Mouse (Mus musculus) MEL (cell line): ENCODE data around the gene 1700022I11Rik. TPM values are rescaled to one million over a fixed set of nuclear protein-coding genes. Genes with fewer than 3 reads are reported as not detected.

Source experiments
- DNase-seq: peaks from one replicate; pipeline ENCODE4 v3.0.0; 2011; ENCODE audit warnings: low read depth, low spot score
- H3K27ac ChIP-seq: 2 replicates; pipeline ENCODE4 v1.5.1; 2012; ENCODE audit warnings: low read depth, mild to moderate bottlenecking, control low read depth, low read length, moderate library complexity; ENCODE audit not compliant: control insufficient read depth
- H3K27me3 ChIP-seq, 2 experiments: fragments of 150-350 bp in 1 of 2; sonication (generic) in 1 of 2; 2 replicates each; pipeline ENCODE4 v1.6.1; 2012; ENCODE audit warnings: low read length in 2 of 2, mild to moderate bottlenecking in 2 of 2, improper control_type of control experiment in 1 of 2, moderate library complexity in 1 of 2; ENCODE audit not compliant: insufficient read depth in 2 of 2, control insufficient read depth in 1 of 2
- H3K36me3 ChIP-seq, 2 experiments: 2 replicates each; pipeline ENCODE4 v1.6.1; 2012 to 2014; ENCODE audit warnings: low read length in 2 of 2, improper control_type of control experiment in 1 of 2, inconsistent platforms in 1 of 2, mild to moderate bottlenecking in 1 of 2; ENCODE audit not compliant: insufficient read depth in 2 of 2, control insufficient read depth in 1 of 2
- H3K4me1 ChIP-seq, 2 experiments: fragments of 150-350 bp in 1 of 2; sonication (generic) in 1 of 2; 2 replicates each; pipeline ENCODE4 v1.6.1; 2012; ENCODE audit warnings: low read length in 2 of 2, improper control_type of control experiment in 1 of 2, mild to moderate bottlenecking in 1 of 2; ENCODE audit not compliant: insufficient read depth in 2 of 2, control insufficient read depth in 1 of 2
- H3K4me3 ChIP-seq, 2 experiments: fragments of 150-350 bp in 1 of 2; sonication (generic) in 1 of 2; 2 replicates each; pipeline ENCODE4 v1.5.1; 2012; ENCODE audit warnings: low read depth in 2 of 2, low read length in 2 of 2, mild to moderate bottlenecking in 2 of 2, moderate library complexity in 2 of 2, control low read depth in 1 of 2, improper control_type of control experiment in 1 of 2; ENCODE audit not compliant: control insufficient read depth in 1 of 2, insufficient read depth in 1 of 2
- H3K79me2 ChIP-seq: 2 replicates; pipeline ENCODE4 v1.6.1; 2012; ENCODE audit warnings: mild to moderate bottlenecking, low read length, moderate library complexity; ENCODE audit not compliant: control insufficient read depth, poor library complexity, insufficient read depth
- H3K9ac ChIP-seq: 2 replicates; pipeline ENCODE4 v1.6.1; 2012; ENCODE audit warnings: low read depth, mild to moderate bottlenecking, control low read depth, low read length, moderate library complexity; ENCODE audit not compliant: control insufficient read depth, poor library complexity, severe bottlenecking
- H3K9me3 ChIP-seq: fragments of 150-350 bp; sonication (generic); replicated peaks from 2 replicates; pipeline ENCODE4 v1.6.1; 2012; ENCODE audit warnings: mild to moderate bottlenecking, low read length, improper control_type of control experiment, moderate library complexity; ENCODE audit not compliant: insufficient read depth
- CHD2 ChIP-seq: IDR thresholded peaks from 2 replicates; pipeline ENCODE4 v1.6.1; 2011; ENCODE audit warnings: low read length, improper control_type of control experiment
- ELF1 ChIP-seq: IDR thresholded peaks from 2 replicates; pipeline ENCODE4 v1.6.1; 2014; ENCODE audit warnings: low read depth, mild to moderate bottlenecking, inconsistent platforms, low read length, improper control_type of control experiment, moderate library complexity
- GATA1 ChIP-seq: IDR thresholded peaks from 2 replicates; pipeline ENCODE4 v1.6.1; 2011; ENCODE audit warnings: low read depth, low read length, improper control_type of control experiment
- JUND ChIP-seq: IDR thresholded peaks from 2 replicates; pipeline ENCODE4 v1.6.1; 2011; ENCODE audit warnings: low read depth, mild to moderate bottlenecking, improper control_type of control experiment, low read length
- MAZ ChIP-seq: IDR thresholded peaks from 2 replicates; pipeline ENCODE4 v1.6.1; 2012; ENCODE audit warnings: low read depth, mild to moderate bottlenecking, inconsistent platforms, low read length, improper control_type of control experiment
- MXI1 ChIP-seq: IDR thresholded peaks from 2 replicates; pipeline ENCODE4 v1.6.1; 2011; ENCODE audit warnings: mild to moderate bottlenecking, low read depth, low read length, improper control_type of control experiment
- MYB ChIP-seq: IDR thresholded peaks from 2 replicates; pipeline ENCODE4 v1.6.1; 2011; ENCODE audit warnings: mild to moderate bottlenecking, low read depth, low read length, improper control_type of control experiment
- MYC ChIP-seq: IDR thresholded peaks from 2 replicates; pipeline ENCODE4 v1.6.1; 2011; ENCODE audit warnings: low read depth, mild to moderate bottlenecking, low read length, improper control_type of control experiment, moderate library complexity
- NELFE ChIP-seq: IDR thresholded peaks from 2 replicates; pipeline ENCODE4 v1.6.1; 2011; ENCODE audit warnings: low read depth, low read length, improper control_type of control experiment
- RCOR1 ChIP-seq: IDR thresholded peaks from 2 replicates; pipeline ENCODE4 v1.6.1; 2012; ENCODE audit warnings: low read depth, mild to moderate bottlenecking, inconsistent platforms, low read length, improper control_type of control experiment
- SIN3A ChIP-seq: IDR thresholded peaks from 2 replicates; pipeline ENCODE4 v1.6.1; 2012; ENCODE audit warnings: low read length, improper control_type of control experiment, inconsistent platforms
- SMC3 ChIP-seq: IDR thresholded peaks from 2 replicates; pipeline ENCODE4 v1.6.1; 2011; ENCODE audit warnings: low read depth, low read length, improper control_type of control experiment
- TBP ChIP-seq: IDR thresholded peaks from 2 replicates; pipeline ENCODE4 v1.8.0; 2011; ENCODE audit warnings: low read depth, low read length, improper control_type of control experiment
- USF1 ChIP-seq: IDR thresholded peaks from 2 replicates; pipeline ENCODE4 v1.6.1; 2014; ENCODE audit warnings: low read depth, mild to moderate bottlenecking, inconsistent platforms, low read length, improper control_type of control experiment, moderate library complexity
- ZC3H11A ChIP-seq: IDR thresholded peaks from 2 replicates; pipeline ENCODE4 v1.6.1; 2012; ENCODE audit warnings: low read depth, mild to moderate bottlenecking, inconsistent platforms, low read length, improper control_type of control experiment
- polyA plus RNA-seq, 2 experiments: library from polyadenylated mRNA; stranded (reverse) in 1 of 2; unstranded in 1 of 2; fragments of >175 nt in 1 of 2; fragments of >200 nt in 1 of 2; gene quantifications; 2 replicates each; pipeline versions ENCODE4 v1.2.1 to v1.2.4; 2012; ENCODE audit warnings: low replicate concordance in 2 of 2, low read depth in 1 of 2; ENCODE audit not compliant: insufficient read length in 2 of 2, insufficient read depth in 1 of 2, missing spikeins in 1 of 2
- total RNA-seq: library from RNA; depleted of rRNA; stranded (reverse); fragments of 300-350 nt; gene quantifications from 2 replicates; pipeline ENCODE4 v1.2.3, GENCODE M21; 2012

The 1700022I11Rik gene
- total and polyA plus RNA-seq, 3 experiments, result 0.39 to 0.54 TPM; not detected in 1

GRCm38 (mm10) chr4:43018156-43018555, 48.8 kb downstream of the 1700022I11Rik start:
- Histone ChIP-seq H3K79me2 (no peaks in the 10 kb centered on the region), H3K27me3 (no peaks in the 10 kb centered on the region), H3K4me1 (no peaks in the 10 kb centered on the region), H3K9ac (no peak overlapping the region), H3K27ac (no peak overlapping the region), H3K9me3 (no peaks in the 10 kb centered on the region), H3K4me3 (no peak overlapping the region), H3K36me3 (peaks cover 0 to 2% of the 10 kb centered on the region in 2 experiments; a peak in 2 of 4 replicates)
- no peak for DNase-seq
- TF ChIP-seq ZC3H11A (no peak), MYC (no peak), RCOR1 (no peak), MAZ (no peak), NELFE (no peak)
- TF ChIP-seq, all 39 proteins: peak for 0

GRCm38 (mm10) chr4:43019176-43019575, 49.8 kb downstream of the 1700022I11Rik start:
- Histone ChIP-seq H3K9me3 (no peaks in the 10 kb centered on the region), H3K36me3 (peaks cover 0 to 2% of the 10 kb centered on the region in 2 experiments; a peak in 3 of 4 replicates), H3K4me1 (no peaks in the 10 kb centered on the region), H3K27ac (no peak overlapping the region), H3K79me2 (no peaks in the 10 kb centered on the region; the same call in 1 of the 2 replicates), H3K4me3 (no peak overlapping the region)
- TF ChIP-seq SMC3 (no peak), MYC (no peak), ELF1 (no peak), TBP (no peak), MXI1 (no peak), SIN3A (no peak), MYB (no peak), USF1 (no peak), JUND (no peak), NELFE (no peak), GATA1 (no peak), CHD2 (no peak), RCOR1 (no peak)
- TF ChIP-seq, all 39 proteins: peak for 0
- DNase-seq, result no peak
- Histone ChIP-seq H3K27me3 (no peaks in the 10 kb centered on the region), H3K9ac (no peak overlapping the region)
